Mouse (Mus musculus): ENCODE results near the gene St8sia4.
"Not testable (repeated sequence)": the region's sequence is repeated elsewhere in the genome, so short reads cannot be mapped to it uniquely, and the experiment has no call there.

St8sia4 gene

GRCm38 (mm10) chr1:95596825-95597224 lies 70.5 kb downstream of the St8sia4 start:
- no peak for DNase-seq (ENCODE audit: low spot score in 2 of 2)

GRCm38 (mm10) chr1:95591101-95591500 lies 76.3 kb downstream of the St8sia4 start:
- no peak for DNase-seq (ENCODE audit: low spot score in 2 of 2)

GRCm38 (mm10) chr1:95590108-95590507 lies 77.3 kb downstream of the St8sia4 start:
- DNase-seq (ENCODE audit: low spot score in 2 of 2): peak; percentile 27 to 73

GRCm38 (mm10) chr1:95589471-95589870 lies 77.9 kb downstream of the St8sia4 start:
- no peak for DNase-seq (ENCODE audit: low spot score in 2 of 2)

GRCm38 (mm10) chr1:95583310-95583709 lies 84.1 kb downstream of the St8sia4 start:
- DNase-seq (ENCODE audit: low spot score in 2 of 2): no peak

GRCm38 (mm10) chr1:95582264-95582663 lies 85.1 kb downstream of the St8sia4 start:
- no peak for DNase-seq (ENCODE audit: low spot score in 2 of 2)

GRCm38 (mm10) chr1:95572619-95573540 lies 94.5 kb downstream of the St8sia4 start:
- DNase-seq (ENCODE audit: low spot score in 2 of 2): peak in 1 of 2 experiments; percentile 13

GRCm38 (mm10) chr1:95571106-95571505 lies 96.3 kb downstream of the St8sia4 start:
- no peak for DNase-seq (ENCODE audit: low spot score in 2 of 2)

GRCm38 (mm10) chr1:95554556-95554955 lies 112.8 kb downstream of the St8sia4 start:
- not testable (repeated sequence) for DNase-seq (ENCODE audit: low spot score in 2 of 2)

GRCm38 (mm10) chr1:95541460-95541859 lies 125.9 kb downstream of the St8sia4 start:
- DNase-seq (ENCODE audit: low spot score in 2 of 2): no peak
